Mouse (Mus musculus) left cerebral cortex, adult 18-20 months (tissue): ENCODE results near the gene Klhdc3. TPM values are rescaled to one million over a fixed set of nuclear protein-coding genes. Genes with fewer than 3 reads are reported as not detected.

Experiments
- DNase-seq, 2 experiments: peaks; one replicate each; pipeline ENCODE4 v3.0.0; 2021 to 2022; ENCODE audit warnings: low spot score in 2 of 2, mixed read lengths in 1 of 2
- total RNA-seq, 2 experiments: library from RNA; stranded (reverse); gene quantifications; 2 replicates each; pipeline ENCODE4 v1.2.3; 2021

Klhdc3 gene
- total RNA-seq, 2 experiments from 2014 or later: 190 to 207 TPM

GRCm38 (mm10) chr17:46667712-46668111 is 13.0 kb downstream of the Klhdc3 start:
- DNase-seq: no peak

- no peak for DNase-seq
These were observed 18.0 kb downstream of the Klhdc3 start for GRCm38 (mm10) chr17:46662730-46663129.

GRCm38 (mm10) chr17:46661981-46662380 is 18.7 kb downstream of the Klhdc3 start:
- no peak for DNase-seq

GRCm38 (mm10) chr17:46661351-46661750 is 19.4 kb downstream of the Klhdc3 start:
- DNase-seq: no peak

GRCm38 (mm10) chr17:46656054-46656453 is 24.7 kb downstream of the Klhdc3 start:
- no peak for DNase-seq

- no peak for DNase-seq
These were observed 28.8 kb downstream of the Klhdc3 start for GRCm38 (mm10) chr17:46651755-46652547.

GRCm38 (mm10) chr17:46651292-46651691 is 29.4 kb downstream of the Klhdc3 start:
- DNase-seq: no peak

GRCm38 (mm10) chr17:46650232-46651031 is 30.3 kb downstream of the Klhdc3 start, which contains the start of gene Cul7:
Gene Cul7, plus strand, starts transcription at chr17:46650337.
- peak; percentile 84 to 92 for DNase-seq

- no peak for DNase-seq
These were observed 30.9 kb downstream of the Klhdc3 start for GRCm38 (mm10) chr17:46649811-46650210.

GRCm38 (mm10) chr17:46648436-46648835 is 32.3 kb downstream of the Klhdc3 start:
- DNase-seq: no peak

GRCm38 (mm10) chr17:46647279-46647678 is 33.4 kb downstream of the Klhdc3 start:
- DNase-seq: no peak

GRCm38 (mm10) chr17:46646322-46646662 is 34.4 kb downstream of the Klhdc3 start:
- no peak for DNase-seq

- peak; percentile 99 for DNase-seq
These were observed 35.0 kb downstream of the Klhdc3 start, which contains the start of the genes Klc4 and Mrpl2 for GRCm38 (mm10) chr17:46645561-46646321. Gene Klc4, minus strand, starts transcription at chr17:46646022. Gene Mrpl2, plus strand, starts transcription at chr17:46646229.

- DNase-seq: no peak
These were observed 35.7 kb downstream of the Klhdc3 start for GRCm38 (mm10) chr17:46644916-46645475.

- no peak for DNase-seq
These were observed 36.4 kb downstream of the Klhdc3 start for GRCm38 (mm10) chr17:46644152-46644805.

- DNase-seq: no peak
These were observed 38.7 kb downstream of the Klhdc3 start for GRCm38 (mm10) chr17:46642060-46642459.

- no peak for DNase-seq
These were observed 40.8 kb downstream of the Klhdc3 start for GRCm38 (mm10) chr17:46639929-46640328.

- peak; percentile 55 to 64 for DNase-seq
These were observed 43.7 kb downstream of the Klhdc3 start for GRCm38 (mm10) chr17:46636831-46637523.

GRCm38 (mm10) chr17:46629685-46630441 is 50.9 kb downstream of the Klhdc3 start:
- DNase-seq: no peak
